Mouse (Mus musculus): ENCODE results near the gene Bud23. TPM values are rescaled to one million over a fixed set of nuclear protein-coding genes. Genes with fewer than 3 reads are reported as not detected.

Gene Bud23
- polyA plus RNA-seq, 2 experiments, result 43.3 to 46.0 TPM

- TF ChIP-seq EP300 (IDR thresholded peaks at IDR 0.05; ENCODE audit: low read depth) (no peak), CTCF (IDR thresholded peaks at IDR 0.05; ENCODE audit: low read depth) (peak; percentile 73)
- no peak overlapping the region for H3K27ac ChIP-seq
- peaks cover 28% of the 10 kb centered on the region for H3K27me3 ChIP-seq (ENCODE audit: control insufficient read depth, insufficient read depth, low read length)
- peak overlapping the region; percentile 20 for H3K4me2 ChIP-seq (ENCODE audit: low read depth)
- ATAC-seq (ENCODE audit: insufficient read depth) (peak; percentile 63), DNase-seq (ENCODE audit: low read depth in 3 of 3, low spot score in 3 of 3) (peak; percentile 28 to 46 (median 33))
- WGBS (ENCODE audit: insufficient replicate concordance), result 14% methylated on average over 40 of the region's 40 CpGs
- H3K9ac ChIP-seq (replicated peaks), result no peak overlapping the region
- H3K4me3 ChIP-seq (ENCODE audit: insufficient read depth in 1 of 2, low read depth in 2 of 2, low read length in 2 of 2), result peak overlapping the region; percentile 49 to 51
- no peaks in the 10 kb centered on the region for H3K36me3 ChIP-seq (replicated peaks; ENCODE audit: control insufficient read depth, insufficient read depth, low read depth)
- no peaks in the 10 kb centered on the region for H3K9me3 ChIP-seq (ENCODE audit: control insufficient read depth, low read length)
- H3K4me1 ChIP-seq (replicated peaks; ENCODE audit: control insufficient read depth in 2 of 2, insufficient read depth in 2 of 2, low read length in 1 of 2), result no peaks in the 10 kb centered on the region
Observed at GRCm38 (mm10) chr5:135107521-135108501, 43.1 kb upstream of the Bud23 start.

DNA sequence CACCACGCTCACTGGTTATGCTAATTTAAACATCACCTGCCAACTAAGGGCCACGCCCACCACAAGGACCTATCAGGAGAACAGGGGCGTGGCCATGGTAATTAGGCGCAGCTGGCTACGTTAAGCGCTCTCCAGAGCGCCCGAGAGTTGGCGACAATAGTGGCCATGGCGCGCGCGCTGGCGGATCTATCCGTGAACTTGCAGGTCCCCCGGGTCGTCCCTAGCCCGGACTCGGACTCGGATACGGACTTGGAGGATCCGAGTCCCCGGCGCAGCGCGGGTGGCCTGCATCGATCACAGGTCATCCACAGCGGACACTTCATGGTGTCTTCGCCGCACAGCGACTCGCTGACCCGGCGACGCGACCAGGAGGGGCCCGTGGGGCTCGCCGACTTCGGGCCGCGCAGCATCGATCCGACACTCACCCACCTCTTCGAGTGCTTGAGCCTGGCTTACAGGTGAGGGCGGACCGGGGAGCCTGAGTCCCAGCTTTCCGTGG lies 42.0 kb upstream of the Bud23 start:
- no peak overlapping the region for H3K27ac ChIP-seq
- TF ChIP-seq EP300 (IDR thresholded peaks at IDR 0.05; ENCODE audit: low read depth), result no peak
- no peak for TF ChIP-seq CTCF (IDR thresholded peaks at IDR 0.05; ENCODE audit: low read depth)
- H3K4me2 ChIP-seq (ENCODE audit: low read depth), result peak overlapping the region; percentile 64
- WGBS (ENCODE audit: insufficient replicate concordance), result under 1% methylated on average over 48 of the region's 48 CpGs
- no peak overlapping the region for H3K9ac ChIP-seq (replicated peaks)
- peaks cover 28% of the 10 kb centered on the region for H3K27me3 ChIP-seq (ENCODE audit: control insufficient read depth, insufficient read depth, low read length)
- H3K36me3 ChIP-seq (replicated peaks; ENCODE audit: control insufficient read depth, insufficient read depth, low read depth), result no peaks in the 10 kb centered on the region
- peak; percentile 67 to 75 (median 69) for DNase-seq (ENCODE audit: low read depth in 3 of 3, low spot score in 3 of 3)
- peak overlapping the region; percentile 49 to 51 for H3K4me3 ChIP-seq (ENCODE audit: insufficient read depth in 1 of 2, low read depth in 2 of 2, low read length in 2 of 2)
- H3K9me3 ChIP-seq (ENCODE audit: control insufficient read depth, low read length), result no peaks in the 10 kb centered on the region
- peak; percentile 71 for ATAC-seq (ENCODE audit: insufficient read depth)
- no peaks in the 10 kb centered on the region for H3K4me1 ChIP-seq (replicated peaks; ENCODE audit: control insufficient read depth in 2 of 2, insufficient read depth in 2 of 2, low read length in 1 of 2)

- Histone ChIP-seq H3K4me2 (ENCODE audit: low read depth) (no peak overlapping the region), H3K9me3 (ENCODE audit: control insufficient read depth, low read length) (no peaks in the 10 kb centered on the region), H3K27me3 (ENCODE audit: control insufficient read depth, insufficient read depth, low read length) (peaks cover 28% of the 10 kb centered on the region), H3K4me1 (replicated peaks; ENCODE audit: control insufficient read depth in 2 of 2, insufficient read depth in 2 of 2, low read length in 1 of 2) (no peaks in the 10 kb centered on the region), H3K9ac (replicated peaks) (no peak overlapping the region), H3K27ac (no peak overlapping the region), H3K36me3 (replicated peaks; ENCODE audit: control insufficient read depth, insufficient read depth, low read depth) (no peaks in the 10 kb centered on the region), H3K4me3 (ENCODE audit: insufficient read depth in 1 of 2, low read depth in 2 of 2, low read length in 2 of 2) (no peak overlapping the region)
- DNase-seq (ENCODE audit: low read depth in 3 of 3, low spot score in 3 of 3) (no peak), ATAC-seq (ENCODE audit: insufficient read depth) (no peak)
- WGBS (ENCODE audit: insufficient replicate concordance), result 43% methylated on average over 11 of the region's 11 CpGs
- no peak for TF ChIP-seq EP300 (IDR thresholded peaks at IDR 0.05; ENCODE audit: low read depth)
- TF ChIP-seq CTCF (IDR thresholded peaks at IDR 0.05; ENCODE audit: low read depth), result peak; percentile 60
Observed at GRCm38 (mm10) chr5:135103999-135104660, 39.4 kb upstream of the Bud23 start.

- H3K36me3 ChIP-seq (replicated peaks; ENCODE audit: control insufficient read depth, insufficient read depth, low read depth), result no peaks in the 10 kb centered on the region
- no peak for ATAC-seq (ENCODE audit: insufficient read depth)
- WGBS (ENCODE audit: insufficient replicate concordance), result 23% methylated on average over 1 of the region's 1 CpGs
Observed at GRCm38 (mm10) chr5:135100981-135101380, 36.2 kb upstream of the Bud23 start.

GRCm38 (mm10) chr5:135089653-135090052 lies 24.9 kb upstream of the Bud23 start, which contains the start of gene Mlxipl:
Gene Mlxipl, plus strand, starts transcription at chr5:135089890.
- Histone ChIP-seq H3K4me3 (ENCODE audit: insufficient read depth in 1 of 2, low read depth in 2 of 2, low read length in 2 of 2) (no peak within 1 kb of the TSS), H3K9me3 (ENCODE audit: control insufficient read depth, low read length) (no peaks in the 10 kb centered on the region), H3K9ac (replicated peaks) (no peak within 1 kb of the TSS), H3K27me3 (ENCODE audit: control insufficient read depth, insufficient read depth, low read length) (peaks cover 28% of the 10 kb centered on the region), H3K27ac (no peak within 1 kb of the TSS), H3K4me1 (replicated peaks; ENCODE audit: control insufficient read depth in 2 of 2, insufficient read depth in 2 of 2, low read length in 1 of 2) (no peaks in the 10 kb centered on the region), H3K36me3 (replicated peaks; ENCODE audit: control insufficient read depth, insufficient read depth, low read depth) (no peaks in the 10 kb centered on the region), H3K4me2 (ENCODE audit: low read depth) (no peak within 1 kb of the TSS; the same call in 1 of the 2 replicates)
- 7% methylated on average over 39 of the region's 39 CpGs for WGBS (ENCODE audit: insufficient replicate concordance)
- DNase-seq (ENCODE audit: low read depth in 3 of 3, low spot score in 3 of 3) (no peak), ATAC-seq (ENCODE audit: insufficient read depth) (no peak)
- TF ChIP-seq CTCF (IDR thresholded peaks at IDR 0.05; ENCODE audit: low read depth) (no peak), EP300 (IDR thresholded peaks at IDR 0.05; ENCODE audit: low read depth) (no peak)

More at GRCm38 (mm10) chr5:135100981-135101380, 36.2 kb upstream of the Bud23 start:
- no peaks in the 10 kb centered on the region for H3K4me1 ChIP-seq (replicated peaks; ENCODE audit: control insufficient read depth in 2 of 2, insufficient read depth in 2 of 2, low read length in 1 of 2)
- no peaks in the 10 kb centered on the region for H3K9me3 ChIP-seq (ENCODE audit: control insufficient read depth, low read length)
- H3K4me2 ChIP-seq (ENCODE audit: low read depth), result no peak overlapping the region
- H3K9ac ChIP-seq (replicated peaks), result no peak overlapping the region
- peaks cover 4% of the 10 kb centered on the region for H3K27me3 ChIP-seq (ENCODE audit: control insufficient read depth, insufficient read depth, low read length)
- DNase-seq (ENCODE audit: low read depth in 3 of 3, low spot score in 3 of 3), result no peak
- TF ChIP-seq EP300 (IDR thresholded peaks at IDR 0.05; ENCODE audit: low read depth), result no peak
- no peak for TF ChIP-seq CTCF (IDR thresholded peaks at IDR 0.05; ENCODE audit: low read depth)
- H3K4me3 ChIP-seq (ENCODE audit: insufficient read depth in 1 of 2, low read depth in 2 of 2, low read length in 2 of 2), result no peak overlapping the region
- no peak overlapping the region for H3K27ac ChIP-seq
